ENCODE assay signal across 12 mouse cellular contexts in genomic region chr17:27886499-27887210, GRCm38 (mm10). TPM values are rescaled to one million over a fixed set of nuclear protein-coding genes. Genes with fewer than 3 reads are reported as not detected.
DNase-seq lines count a peak whose midpoint lies in the region; ATAC-seq and TF ChIP-seq lines count a peak whose summit lies in the region.
"Had no signal": no experiment of that assay in that cellular context is flagged by ENCODE, and none has a peak within 500 bp of the region (broad histone marks: within the 10 kb centered on the region; RNA-seq: fewer than 3 reads in every experiment).

No protein-coding gene starts in this region.

- no peak overlapping the region for H3K4me2 ChIP-seq in liver, embryonic 14.5 days (ENCODE audit: low read depth)
- no peak overlapping the region for H3K4me2 ChIP-seq in liver, embryonic 12.5 days
- no peak overlapping the region for H3K4me2 ChIP-seq in forebrain, embryonic 11.5 days (ENCODE audit: low read depth, low read length, severe bottlenecking)
- H3K4me2 ChIP-seq: hindbrain, embryonic 13.5 days; limb, embryonic 13.5 days; midbrain, embryonic 11.5 days had no signal

- no peak for TF ChIP-seq EP300 in liver, embryonic 14.5 days (IDR thresholded peaks at IDR 0.05; ENCODE audit: low read depth)

- peaks cover 9% of the 10 kb centered on the region; the same call in 1 of the 2 replicates for H3K36me3 ChIP-seq in liver, embryonic 14.5 days (replicated peaks; ENCODE audit: control insufficient read depth, insufficient read depth, low read depth)
- peaks cover 90% of the 10 kb centered on the region for H3K36me3 ChIP-seq in liver, embryonic 12.5 days
- H3K36me3 ChIP-seq in forebrain, embryonic 11.5 days (ENCODE audit: control insufficient read depth, insufficient read depth, low read length), result peaks cover 2% of the 10 kb centered on the region; the same call in 1 of the 2 replicates

- no peaks in the 10 kb centered on the region for H3K4me1 ChIP-seq in liver, embryonic 14.5 days (replicated peaks; ENCODE audit: control insufficient read depth in 2 of 2, insufficient read depth in 2 of 2, low read length in 1 of 2)
- H3K4me1 ChIP-seq in liver, embryonic 12.5 days, result no peaks in the 10 kb centered on the region
- H3K4me1 ChIP-seq in forebrain, embryonic 11.5 days (replicated peaks; ENCODE audit: control insufficient read depth, insufficient read depth, low read length), result no peaks in the 10 kb centered on the region
- H3K4me1 ChIP-seq: hindbrain, embryonic 13.5 days; limb, embryonic 13.5 days had no signal

- 82% methylated on average over 19 of the region's 19 CpGs for WGBS in liver, embryonic 14.5 days (ENCODE audit: insufficient replicate concordance)
- 85% methylated on average over 19 of the region's 19 CpGs for WGBS in liver, embryonic 12.5 days (ENCODE audit: insufficient replicate concordance)
- 88% methylated on average over 19 of the region's 19 CpGs for WGBS in forebrain, embryonic 11.5 days

- H3K27me3 ChIP-seq in liver, embryonic 14.5 days (ENCODE audit: control insufficient read depth, insufficient read depth, low read length), result no peaks in the 10 kb centered on the region
- no peaks in the 10 kb centered on the region for H3K27me3 ChIP-seq in liver, embryonic 12.5 days (replicated peaks)
- H3K27me3 ChIP-seq in forebrain, embryonic 11.5 days (ENCODE audit: control insufficient read depth, insufficient read depth, low read length), result no peaks in the 10 kb centered on the region
- H3K27me3 ChIP-seq: hindbrain, embryonic 13.5 days; limb, embryonic 13.5 days had no signal

- no peak overlapping the region for H3K27ac ChIP-seq in gastrocnemius, adult 2 months
- H3K27ac ChIP-seq in liver, embryonic 14.5 days, result no peak overlapping the region
- no peak overlapping the region for H3K27ac ChIP-seq in liver, embryonic 12.5 days
- H3K27ac ChIP-seq in forebrain, embryonic 11.5 days (ENCODE audit: low read depth, low read length), result no peak overlapping the region
- H3K27ac ChIP-seq: hindbrain, embryonic 13.5 days; limb, embryonic 13.5 days had no signal

- no peak overlapping the region for H3K4me3 ChIP-seq in gastrocnemius, adult 2 months
- H3K4me3 ChIP-seq in liver, embryonic 14.5 days (ENCODE audit: insufficient read depth in 1 of 2, low read depth in 2 of 2, low read length in 2 of 2), result no peak overlapping the region
- no peak overlapping the region for H3K4me3 ChIP-seq in liver, embryonic 12.5 days
- no peak overlapping the region for H3K4me3 ChIP-seq in forebrain, embryonic 11.5 days (ENCODE audit: low read depth, low read length)
- H3K4me3 ChIP-seq: hindbrain, embryonic 13.5 days; limb, embryonic 13.5 days had no signal

- ATAC-seq in liver, embryonic 14.5 days (ENCODE audit: insufficient read depth), result no peak
- ATAC-seq in liver, embryonic 12.5 days, result no peak
- no peak for ATAC-seq in forebrain, embryonic 11.5 days (replicated peaks; ENCODE audit: low FRiP score)

- intact Hi-C loops in gastrocnemius, adult 2 months (cut with DNase I), result no loop called here
- intact Hi-C loops in heart, postnatal 36 days (cut with DNase I), result no loop called here

- peak; percentile 44 for DNase-seq in gastrocnemius, adult 2 months
- no peak for DNase-seq in gastrocnemius, postnatal 25 days
- DNase-seq in liver, embryonic 14.5 days (ENCODE audit: low read depth in 3 of 3, low spot score in 3 of 3), result no peak
- DNase-seq in adrenal gland, postnatal 36 days, result peak; percentile 48 to 73
- peak; percentile 29 to 38 for DNase-seq in heart, postnatal 36 days
- DNase-seq in forebrain, embryonic 11.5 days (ENCODE audit: low spot score), result no peak
- DNase-seq: kidney, postnatal 36 days; thymus, postnatal 14 days had no signal

- H3K9ac ChIP-seq in liver, embryonic 14.5 days (replicated peaks), result no peak overlapping the region
- H3K9ac ChIP-seq in liver, embryonic 12.5 days, result no peak overlapping the region
- no peak overlapping the region for H3K9ac ChIP-seq in forebrain, embryonic 11.5 days (ENCODE audit: low read length)
- H3K9ac ChIP-seq: hindbrain, embryonic 13.5 days; limb, embryonic 13.5 days had no signal

- no peak for TF ChIP-seq CTCF in gastrocnemius, adult 2 months (IDR thresholded peaks at IDR 0.05)
- peak; percentile 47; the same call in 1 of the 2 replicates for TF ChIP-seq CTCF in liver, embryonic 14.5 days (IDR thresholded peaks at IDR 0.05; ENCODE audit: low read depth)

- no peaks in the 10 kb centered on the region for H3K9me3 ChIP-seq in liver, embryonic 14.5 days (ENCODE audit: control insufficient read depth, low read length)
- no peaks in the 10 kb centered on the region for H3K9me3 ChIP-seq in liver, embryonic 12.5 days (replicated peaks)
- no peaks in the 10 kb centered on the region for H3K9me3 ChIP-seq in forebrain, embryonic 11.5 days (ENCODE audit: control insufficient read depth, low read length)
- H3K9me3 ChIP-seq: hindbrain, embryonic 13.5 days; limb, embryonic 13.5 days had no signal

RNA-seq across cellular contexts. Expression of gene Anks1, which starts 22.5 kb away (rescaled TPM):
- 10 to 100 TPM in 1 of 2 experiments, 1 to 10 TPM in 1; 8.8 to 23.4 TPM for total RNA-seq in gastrocnemius, adult 2 months (2021)
- 10 to 100 TPM; 11.2 to 15.3 TPM for total RNA-seq in gastrocnemius, postnatal 25 days (2021)
- polyA plus RNA-seq in liver, embryonic 14.5 days (2012; rRNA removed), result 5.3 and 7.1 TPM in 2 replicates
- polyA plus RNA-seq in liver, embryonic 14.5 days (2014; fragmentation: Nextera tagmentation; extraction: Ambion mirVana), result 2.4 and 3.2 TPM in 2 replicates
- 6.7 and 7.5 TPM in 2 replicates for polyA plus RNA-seq in liver, embryonic 12.5 days (2016; fragmentation: Nextera tagmentation; extraction: Ambion mirVana)
- 10 to 100 TPM; 22.3 to 27.7 TPM for total RNA-seq in adrenal gland, postnatal 36 days (2021)
- 10 to 100 TPM; 54.3 to 54.6 TPM for total RNA-seq in heart, postnatal 36 days (2021)
- 40.9 and 42.6 TPM in 2 replicates for polyA plus RNA-seq in forebrain, embryonic 11.5 days (2014; fragmentation: Nextera tagmentation; extraction: Ambion mirVana)

RNA-seq across cellular contexts. Expression of gene Taf11, which starts 23.0 kb away (rescaled TPM):
- 10 to 100 TPM; 14.0 to 19.1 TPM for total RNA-seq in gastrocnemius, adult 2 months (2021)
- 10 to 100 TPM; 13.5 to 18.2 TPM for total RNA-seq in gastrocnemius, postnatal 25 days (2021)
- polyA plus RNA-seq in liver, embryonic 14.5 days (2012; rRNA removed), result 9.4 and 16.9 TPM in 2 replicates
- 24.1 and 24.5 TPM in 2 replicates for polyA plus RNA-seq in liver, embryonic 14.5 days (2014; fragmentation: Nextera tagmentation; extraction: Ambion mirVana)
- polyA plus RNA-seq in liver, embryonic 12.5 days (2016; fragmentation: Nextera tagmentation; extraction: Ambion mirVana), result 36.4 and 40.6 TPM in 2 replicates
- 10 to 100 TPM; 29.5 to 31.4 TPM for total RNA-seq in adrenal gland, postnatal 36 days (2021)
- total RNA-seq in heart, postnatal 36 days (2021), result 10 to 100 TPM; 22.6 to 23.7 TPM
- 92.1 and 98.5 TPM in 2 replicates for polyA plus RNA-seq in forebrain, embryonic 11.5 days (2014; fragmentation: Nextera tagmentation; extraction: Ambion mirVana)

RNA-seq across cellular contexts. Expression of gene Uhrf1bp1, which starts 30.4 kb away (rescaled TPM):
- 10 to 100 TPM; 25.9 to 26.0 TPM for total RNA-seq in gastrocnemius, adult 2 months (2021)
- 10 to 100 TPM; 21.5 to 24.4 TPM for total RNA-seq in gastrocnemius, postnatal 25 days (2021)
- 2.9 and 3.1 TPM in 2 replicates for polyA plus RNA-seq in liver, embryonic 14.5 days (2012; rRNA removed)
- 1.8 and 2.4 TPM in 2 replicates for polyA plus RNA-seq in liver, embryonic 14.5 days (2014; fragmentation: Nextera tagmentation; extraction: Ambion mirVana)
- 4.5 and 5.0 TPM in 2 replicates for polyA plus RNA-seq in liver, embryonic 12.5 days (2016; fragmentation: Nextera tagmentation; extraction: Ambion mirVana)
- total RNA-seq in adrenal gland, postnatal 36 days (2021), result 10 to 100 TPM; 26.8 to 33.4 TPM
- 10 to 100 TPM; 17.1 to 17.9 TPM for total RNA-seq in heart, postnatal 36 days (2021)
- polyA plus RNA-seq in forebrain, embryonic 11.5 days (2014; fragmentation: Nextera tagmentation; extraction: Ambion mirVana), result 7.8 and 9.7 TPM in 2 replicates

RNA-seq across cellular contexts. Expression of gene Snrpc, which starts 48.7 kb away (rescaled TPM):
- total RNA-seq in gastrocnemius, adult 2 months (2021), result 10 to 100 TPM; 68.3 to 71.2 TPM
- total RNA-seq in gastrocnemius, postnatal 25 days (2021), result 10 to 100 TPM; 62.8 to 63.4 TPM
- polyA plus RNA-seq in liver, embryonic 14.5 days (2012; rRNA removed), result 85.1 and 105 TPM in 2 replicates
- 145 and 150 TPM in 2 replicates for polyA plus RNA-seq in liver, embryonic 14.5 days (2014; fragmentation: Nextera tagmentation; extraction: Ambion mirVana)
- 200 and 212 TPM in 2 replicates for polyA plus RNA-seq in liver, embryonic 12.5 days (2016; fragmentation: Nextera tagmentation; extraction: Ambion mirVana)
- total RNA-seq in adrenal gland, postnatal 36 days (2021), result 10 to 100 TPM; 84.2 to 85.8 TPM
- 10 to 100 TPM; 56.8 to 57.4 TPM for total RNA-seq in heart, postnatal 36 days (2021)
- polyA plus RNA-seq in forebrain, embryonic 11.5 days (2014; fragmentation: Nextera tagmentation; extraction: Ambion mirVana), result 371 and 373 TPM in 2 replicates

Comparison
In these comparisons a context has a peak if more than half of its experiments do, and no peak if none do; other contexts are left out.
1. DNase-seq: peak in gastrocnemius, adult 2 months (single experiment), adrenal gland, postnatal 36 days (2 of 2) and heart, postnatal 36 days (2 of 2); none in gastrocnemius, postnatal 25 days (single experiment), liver, embryonic 14.5 days (0 of 3) and forebrain, embryonic 11.5 days (single experiment).